Mouse (Mus musculus): ENCODE measurements at regions not wholly inside any gene's neighbourhood (a gene's known extent, or its start where the extent isn't known, plus 50 kb on each side); places are given as distances from the start of the nearest gene placed in this dataset.

GRCm38 (mm10) chr12:118784643-118785042, 61.5 kb upstream of the Sp8 start:
- Histone ChIP-seq H3K4me1 (ENCODE audit: control insufficient read depth, insufficient read depth, low read length) (no peaks in the 10 kb centered on the region), H3K36me3 (ENCODE audit: control insufficient read depth, insufficient read depth, low read length) (no peaks in the 10 kb centered on the region), H3K27ac (ENCODE audit: control insufficient read depth, insufficient read depth, low read depth, low read length) (no peak overlapping the region), H3K4me3 (ENCODE audit: control insufficient read depth, low read depth, low read length) (no peak overlapping the region), H3K27me3 (ENCODE audit: control insufficient read depth, insufficient read depth, low read length) (no peaks in the 10 kb centered on the region)
- TF ChIP-seq POLR2A (IDR thresholded peaks at IDR 0.05; ENCODE audit: control insufficient read depth, low read depth, low read length) (no peak), CTCF (IDR thresholded peaks at IDR 0.05; ENCODE audit: control insufficient read depth, insufficient read depth, insufficient replicate concordance, low read depth, low read length) (no peak)

- no peaks in the 10 kb centered on the region for H3K4me1 ChIP-seq (ENCODE audit: control insufficient read depth, insufficient read depth, low read length)
- H3K4me3 ChIP-seq (ENCODE audit: control insufficient read depth, low read depth, low read length): no peak overlapping the region
- no peaks in the 10 kb centered on the region for H3K27me3 ChIP-seq (ENCODE audit: control insufficient read depth, insufficient read depth, low read length)
- no peak for TF ChIP-seq POLR2A (IDR thresholded peaks at IDR 0.05; ENCODE audit: control insufficient read depth, low read depth, low read length)
- TF ChIP-seq CTCF (IDR thresholded peaks at IDR 0.05; ENCODE audit: control insufficient read depth, insufficient read depth, insufficient replicate concordance, low read depth, low read length): no peak
- no peak overlapping the region for H3K27ac ChIP-seq (ENCODE audit: control insufficient read depth, insufficient read depth, low read depth, low read length)
- H3K36me3 ChIP-seq (ENCODE audit: control insufficient read depth, insufficient read depth, low read length): no peaks in the 10 kb centered on the region
Observed at GRCm38 (mm10) chr12:118781978-118782377, 64.2 kb upstream of the Sp8 start.

- Histone ChIP-seq H3K4me1 (ENCODE audit: control insufficient read depth, insufficient read depth, low read length) (no peaks in the 10 kb centered on the region), H3K27me3 (ENCODE audit: control insufficient read depth, insufficient read depth, low read length) (no peaks in the 10 kb centered on the region), H3K27ac (ENCODE audit: control insufficient read depth, insufficient read depth, low read depth, low read length) (no peak overlapping the region), H3K4me3 (ENCODE audit: control insufficient read depth, low read depth, low read length) (no peak overlapping the region), H3K36me3 (ENCODE audit: control insufficient read depth, insufficient read depth, low read length) (no peaks in the 10 kb centered on the region)
- TF ChIP-seq POLR2A (IDR thresholded peaks at IDR 0.05; ENCODE audit: control insufficient read depth, low read depth, low read length) (no peak), CTCF (IDR thresholded peaks at IDR 0.05; ENCODE audit: control insufficient read depth, insufficient read depth, insufficient replicate concordance, low read depth, low read length) (no peak)
Observed at GRCm38 (mm10) chr12:118775463-118776064, 70.6 kb upstream of the Sp8 start.

GRCm38 (mm10) chr12:118772790-118773189, 73.3 kb upstream of the Sp8 start:
- no peaks in the 10 kb centered on the region for H3K4me1 ChIP-seq (ENCODE audit: control insufficient read depth, insufficient read depth, low read length)
- no peaks in the 10 kb centered on the region for H3K36me3 ChIP-seq (ENCODE audit: control insufficient read depth, insufficient read depth, low read length)
- no peak overlapping the region for H3K4me3 ChIP-seq (ENCODE audit: control insufficient read depth, low read depth, low read length)
- H3K27me3 ChIP-seq (ENCODE audit: control insufficient read depth, insufficient read depth, low read length): no peaks in the 10 kb centered on the region
- no peak overlapping the region for H3K27ac ChIP-seq (ENCODE audit: control insufficient read depth, insufficient read depth, low read depth, low read length)
- TF ChIP-seq POLR2A (IDR thresholded peaks at IDR 0.05; ENCODE audit: control insufficient read depth, low read depth, low read length): no peak
- no peak for TF ChIP-seq CTCF (IDR thresholded peaks at IDR 0.05; ENCODE audit: control insufficient read depth, insufficient read depth, insufficient replicate concordance, low read depth, low read length)

GRCm38 (mm10) chr12:118766472-118766871, 79.7 kb upstream of the Sp8 start:
- Histone ChIP-seq H3K4me1 (ENCODE audit: control insufficient read depth, insufficient read depth, low read length) (no peaks in the 10 kb centered on the region), H3K36me3 (ENCODE audit: control insufficient read depth, insufficient read depth, low read length) (no peaks in the 10 kb centered on the region), H3K27ac (ENCODE audit: control insufficient read depth, insufficient read depth, low read depth, low read length) (no peak overlapping the region), H3K27me3 (ENCODE audit: control insufficient read depth, insufficient read depth, low read length) (no peaks in the 10 kb centered on the region), H3K4me3 (ENCODE audit: control insufficient read depth, low read depth, low read length) (no peak overlapping the region)
- TF ChIP-seq POLR2A (IDR thresholded peaks at IDR 0.05; ENCODE audit: control insufficient read depth, low read depth, low read length) (no peak), CTCF (IDR thresholded peaks at IDR 0.05; ENCODE audit: control insufficient read depth, insufficient read depth, insufficient replicate concordance, low read depth, low read length) (no peak)

GRCm38 (mm10) chr12:118754076-118754475, 92.1 kb upstream of the Sp8 start:
- Histone ChIP-seq H3K4me1 (ENCODE audit: control insufficient read depth, insufficient read depth, low read length) (no peaks in the 10 kb centered on the region), H3K27ac (ENCODE audit: control insufficient read depth, insufficient read depth, low read depth, low read length) (no peak overlapping the region), H3K4me3 (ENCODE audit: control insufficient read depth, low read depth, low read length) (no peak overlapping the region), H3K36me3 (ENCODE audit: control insufficient read depth, insufficient read depth, low read length) (no peaks in the 10 kb centered on the region), H3K27me3 (ENCODE audit: control insufficient read depth, insufficient read depth, low read length) (no peaks in the 10 kb centered on the region)
- no peak for TF ChIP-seq POLR2A (IDR thresholded peaks at IDR 0.05; ENCODE audit: control insufficient read depth, low read depth, low read length)
- no peak for TF ChIP-seq CTCF (IDR thresholded peaks at IDR 0.05; ENCODE audit: control insufficient read depth, insufficient read depth, insufficient replicate concordance, low read depth, low read length)

GRCm38 (mm10) chr12:118739103-118739502, 107.0 kb upstream of the Sp8 start:
- Histone ChIP-seq H3K4me3 (ENCODE audit: control insufficient read depth, low read depth, low read length) (no peak overlapping the region), H3K4me1 (ENCODE audit: control insufficient read depth, insufficient read depth, low read length) (no peaks in the 10 kb centered on the region), H3K27me3 (ENCODE audit: control insufficient read depth, insufficient read depth, low read length) (no peaks in the 10 kb centered on the region), H3K36me3 (ENCODE audit: control insufficient read depth, insufficient read depth, low read length) (no peaks in the 10 kb centered on the region), H3K27ac (ENCODE audit: control insufficient read depth, insufficient read depth, low read depth, low read length) (no peak overlapping the region)
- TF ChIP-seq POLR2A (IDR thresholded peaks at IDR 0.05; ENCODE audit: control insufficient read depth, low read depth, low read length) (no peak), CTCF (IDR thresholded peaks at IDR 0.05; ENCODE audit: control insufficient read depth, insufficient read depth, insufficient replicate concordance, low read depth, low read length) (no peak)

GRCm38 (mm10) chr12:118725891-118726290, 120.2 kb upstream of the Sp8 start:
- no peaks in the 10 kb centered on the region for H3K36me3 ChIP-seq (ENCODE audit: control insufficient read depth, insufficient read depth, low read length)
- H3K27ac ChIP-seq (ENCODE audit: control insufficient read depth, insufficient read depth, low read depth, low read length): no peak overlapping the region
- H3K4me1 ChIP-seq (ENCODE audit: control insufficient read depth, insufficient read depth, low read length): no peaks in the 10 kb centered on the region
- TF ChIP-seq CTCF (IDR thresholded peaks at IDR 0.05; ENCODE audit: control insufficient read depth, insufficient read depth, insufficient replicate concordance, low read depth, low read length) (no peak), POLR2A (IDR thresholded peaks at IDR 0.05; ENCODE audit: control insufficient read depth, low read depth, low read length) (no peak)
- no peak overlapping the region for H3K4me3 ChIP-seq (ENCODE audit: control insufficient read depth, low read depth, low read length)
- H3K27me3 ChIP-seq (ENCODE audit: control insufficient read depth, insufficient read depth, low read length): no peaks in the 10 kb centered on the region

Data from testis, adult 2 months (tissue).